Mouse (Mus musculus) Patski (cell line): ENCODE measurements at regions not wholly inside any gene's neighbourhood (a gene's known extent, or its start where the extent isn't known, plus 50 kb on each side); places are given as distances from the start of the nearest gene placed in this dataset.

Experiments used
- ATAC-seq: fragments of 100-300 bp; one replicate; pipeline ENCODE4 v1.8.0; 2021
- CTCF ChIA-PET: fragments of 350-600 bp; sonication (Branson Sonifier 250); formaldehyde crosslinking; loops from one replicate; lab custom pipeline; 2022; ENCODE audit warnings: inconsistent platforms; lab: Charles Lee
- POLR2A ChIA-PET: fragments of 350-600 bp; sonication (Branson Sonifier 250); formaldehyde crosslinking; loops from one replicate; lab custom pipeline; 2022; ENCODE audit warnings: antibody characterized with exemption, inconsistent platforms; lab: Charles Lee
- DNase-seq: peaks from one replicate; pipeline ENCODE4 v3.0.0-alpha.2; 2011; ENCODE audit warnings: low read depth, low spot score
- H3K27me3 ChIP-seq: fragments of 371-371 bp; one replicate; pipeline ENCODE4 v1.5.1; 2021
- CTCF ChIP-seq: fragments of 100-300 bp; IDR thresholded peaks from one replicate; pipeline ENCODE4 v1.5.1; 2021
- in situ Hi-C: fragments of 300-500 bp; cut with MboI; formaldehyde crosslinking; loops from 3 replicates; pipeline ENCODE4 v1.11.1; 2018; ENCODE audit warnings: low pct_unique_long_range_greater_than_20kb, mixed read lengths

DNA sequence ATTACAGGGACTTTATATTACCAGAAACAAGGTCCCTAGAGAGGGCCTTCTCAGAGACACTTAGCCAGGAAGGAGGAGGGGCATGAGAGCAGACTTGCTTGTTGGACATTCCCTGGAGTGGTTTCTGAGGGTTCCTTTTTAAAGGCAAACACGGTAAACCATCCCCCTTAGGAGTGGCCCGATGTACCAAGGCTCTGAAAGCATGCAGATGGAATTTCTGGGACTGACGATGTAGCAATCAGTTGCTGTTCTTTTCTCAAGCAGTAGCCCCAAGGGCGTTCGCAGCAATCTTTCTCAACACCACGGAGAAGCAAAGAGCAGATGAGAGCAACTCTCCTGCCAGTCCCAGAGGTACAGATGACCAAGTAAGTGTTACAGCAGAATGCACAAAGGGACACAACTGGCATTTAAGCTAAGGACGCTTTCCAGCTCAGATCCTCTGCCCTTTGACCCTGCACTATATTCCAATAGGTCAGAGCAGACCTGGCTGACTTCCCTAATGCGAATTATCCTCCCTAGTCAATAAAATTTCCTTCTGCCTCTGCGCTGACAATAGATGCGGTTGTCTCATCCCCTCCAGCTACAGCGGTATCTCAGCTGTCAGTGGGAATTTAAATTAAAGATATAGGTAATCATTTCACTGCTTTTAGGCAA is 295.7 kb upstream of the Slc24a5 start:
- peak; percentile 44 for ATAC-seq
- peak; percentile 15 for DNase-seq
- H3K27me3 ChIP-seq = no peaks in the 10 kb centered on the region
- in situ Hi-C loops = no loop called here
- no peak for TF ChIP-seq CTCF
- ChIA-PET CTCF (interaction anchor here (1.1 kb wide), 1 partner anchor 47 kb away, joined by 3 read pairs; no protein-coding TSS in a partner anchor), POLR2A (no interaction called here)

DNA sequence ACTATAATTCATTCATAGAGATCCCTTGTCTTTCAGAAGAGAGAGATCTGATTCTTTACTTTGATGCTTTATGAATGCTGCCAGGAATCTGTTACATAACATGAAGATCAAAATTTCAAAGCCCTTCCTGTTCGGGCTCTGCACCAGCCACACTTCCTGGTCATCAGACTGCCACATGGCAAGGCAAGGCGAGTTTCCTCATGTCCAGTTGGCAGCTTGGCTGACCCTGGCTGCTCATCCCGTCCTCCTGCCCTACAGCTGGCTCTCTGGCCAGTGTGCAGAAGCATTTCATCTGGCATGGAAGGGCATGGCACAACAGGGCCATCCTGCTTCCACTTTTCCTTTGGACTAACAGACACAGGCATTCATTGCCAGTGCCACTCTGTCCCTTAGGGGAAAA is 292.2 kb upstream of the Slc24a5 start:
- ATAC-seq (no peak), DNase-seq (no peak)
- POLR2A ChIA-PET = no interaction called here
- CTCF ChIA-PET = interaction anchor here (0.9 to 1.2 kb wide), 2 partner anchors 12 to 25 kb away, joined by 3 read pairs; no protein-coding TSS in a partner anchor
- H3K27me3 ChIP-seq = no peaks in the 10 kb centered on the region
- in situ Hi-C loops = no loop called here
- no peak for TF ChIP-seq CTCF

DNA sequence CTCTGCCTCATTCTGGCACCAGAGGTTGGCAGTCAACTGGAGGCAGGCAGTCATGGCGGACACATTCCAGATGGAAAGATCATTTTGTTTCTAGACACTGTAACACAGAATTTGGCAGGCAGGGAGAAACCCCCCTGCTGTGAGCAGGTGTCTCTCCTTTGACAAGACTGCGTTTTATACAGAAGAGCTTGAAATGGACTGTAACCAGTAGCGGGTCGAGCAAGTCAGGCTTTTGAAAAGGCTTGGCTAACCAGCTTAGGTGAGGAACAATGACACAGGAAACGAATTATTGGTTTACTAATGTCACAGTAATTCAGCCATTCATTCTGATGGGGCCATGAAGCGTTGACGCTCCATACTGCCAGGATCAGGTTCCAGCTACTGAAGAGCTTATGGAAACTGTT is 275.3 kb upstream of the Slc24a5 start:
- no peak for TF ChIP-seq CTCF
- CTCF ChIA-PET = interaction anchor here (1.1 kb wide), 1 partner anchor 136 kb away, joined by 3 read pairs; no protein-coding TSS in a partner anchor
- no peak for DNase-seq

GRCm38 (mm10) chr2:124811709-124812108 is 256.2 kb upstream of the Slc24a5 start:
- CTCF ChIA-PET = no interaction called here
- POLR2A ChIA-PET = interaction anchor here (0.6 kb wide), 1 partner anchor 761 kb away, joined by 3 read pairs; no protein-coding TSS in a partner anchor
- DNase-seq (no peak), ATAC-seq (no peak)
- no peak for TF ChIP-seq CTCF
- H3K27me3 ChIP-seq = no peaks in the 10 kb centered on the region
- in situ Hi-C loops = no loop called here

More for the DNA sequence above, 275.3 kb upstream of the Slc24a5 start:
- in situ Hi-C loops = no loop called here
- no peaks in the 10 kb centered on the region for H3K27me3 ChIP-seq
- no peak for ATAC-seq
- POLR2A ChIA-PET = no interaction called here

- no peak for ATAC-seq
- H3K27me3 ChIP-seq = no peaks in the 10 kb centered on the region
- ChIA-PET CTCF (interaction anchor here (1.2 kb wide), 1 partner anchor 30 kb away, joined by 3 read pairs; no protein-coding TSS in a partner anchor), POLR2A (no interaction called here)
- no peak for DNase-seq
- TF ChIP-seq CTCF = no peak
- in situ Hi-C loops = no loop called here
Observed at GRCm38 (mm10) chr2:124816814-124817213, 251.1 kb upstream of the Slc24a5 start.

GRCm38 (mm10) chr2:124819846-124820245 is 248.1 kb upstream of the Slc24a5 start:
- in situ Hi-C loops = no loop called here
- DNase-seq = no peak
- H3K27me3 ChIP-seq = no peaks in the 10 kb centered on the region
- CTCF ChIA-PET = interaction anchor here (1.3 kb wide), 1 partner anchor 85 kb away, joined by 3 read pairs; no protein-coding TSS in a partner anchor
- ATAC-seq = no peak
- TF ChIP-seq CTCF = no peak
- POLR2A ChIA-PET = no interaction called here

DNA sequence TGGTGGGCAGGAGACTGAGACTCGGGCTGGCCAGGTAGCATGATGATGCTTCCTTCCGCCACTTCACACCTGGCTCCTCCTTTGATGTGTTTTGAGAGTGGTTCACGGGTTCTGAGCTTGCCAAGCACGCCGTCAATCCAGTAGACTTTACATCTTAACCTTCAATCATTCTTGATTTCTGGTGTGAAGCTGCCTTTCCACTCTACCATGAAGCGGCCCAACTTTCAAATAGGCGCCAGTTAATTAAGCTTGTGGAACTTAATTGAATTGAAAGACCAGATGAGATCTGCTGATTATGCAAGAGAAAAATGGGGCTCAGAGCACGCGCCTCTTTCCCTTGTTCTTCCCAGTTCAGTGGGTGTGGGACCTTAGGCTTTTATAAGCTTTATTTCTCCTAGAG is 247.1 kb upstream of the Slc24a5 start:
- no peaks in the 10 kb centered on the region for H3K27me3 ChIP-seq
- no peak for ATAC-seq
- ChIA-PET POLR2A (no interaction called here), CTCF (no interaction called here)
- in situ Hi-C loops = no loop called here
- DNase-seq = no peak
- TF ChIP-seq CTCF = no peak

- DNase-seq (no peak), ATAC-seq (no peak)
- H3K27me3 ChIP-seq = no peaks in the 10 kb centered on the region
- in situ Hi-C loops = no loop called here
- no peak for TF ChIP-seq CTCF
- ChIA-PET POLR2A (no interaction called here), CTCF (no interaction called here)
Observed at GRCm38 (mm10) chr2:124821366-124821765, 246.6 kb upstream of the Slc24a5 start.

GRCm38 (mm10) chr2:124848812-124849211 is 219.1 kb upstream of the Slc24a5 start:
- POLR2A ChIA-PET = no interaction called here
- peak; percentile 19 for TF ChIP-seq CTCF
- DNase-seq (peak; percentile 28), ATAC-seq (peak; percentile 21)
- CTCF ChIA-PET = interaction anchor here (1.6 kb wide), 1 partner anchor 42 kb away, joined by 4 read pairs; no protein-coding TSS in a partner anchor
- in situ Hi-C loops = no loop called here
- H3K27me3 ChIP-seq = no peaks in the 10 kb centered on the region

GRCm38 (mm10) chr2:124858504-124858903 is 209.4 kb upstream of the Slc24a5 start:
- DNase-seq (peak; percentile 63), ATAC-seq (peak; percentile 68)
- ChIA-PET POLR2A (interaction anchor here (1.0 kb wide), 1 partner anchor 248 kb away, joined by 3 read pairs; no protein-coding TSS in a partner anchor), CTCF (interaction anchor here (1.2 kb wide), 1 partner anchor 10 kb away, joined by 4 read pairs; no protein-coding TSS in a partner anchor)
- H3K27me3 ChIP-seq = no peaks in the 10 kb centered on the region
- in situ Hi-C loops = no loop called here
- TF ChIP-seq CTCF = no peak

DNA sequence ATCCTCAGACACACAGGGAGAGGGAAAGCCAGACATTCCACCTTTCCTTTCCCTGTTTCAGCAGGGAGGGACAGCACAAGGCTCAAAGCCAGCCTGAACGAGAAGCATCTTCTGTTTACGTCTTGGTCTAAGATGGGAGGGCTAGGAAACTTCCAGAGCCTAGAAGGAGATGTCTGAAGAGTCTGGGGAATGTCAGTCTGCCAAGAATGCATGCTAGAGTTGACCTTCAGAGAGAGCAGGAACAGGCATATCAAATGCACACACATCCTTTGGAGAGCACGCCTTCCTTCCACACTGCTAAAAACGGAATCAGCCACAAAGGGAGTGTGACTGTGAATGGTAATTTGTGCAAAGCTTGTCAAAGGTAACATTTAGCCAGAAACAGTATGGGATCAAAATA is 179.7 kb upstream of the Slc24a5 start:
- ChIA-PET CTCF (interaction anchor here (0.8 to 0.9 kb wide), 2 partner anchors 10 to 57 kb away, joined by 3 read pairs; no protein-coding TSS in a partner anchor), POLR2A (no interaction called here)
- in situ Hi-C loops = no loop called here
- H3K27me3 ChIP-seq = no peaks in the 10 kb centered on the region
- DNase-seq (no peak), ATAC-seq (no peak)
- no peak for TF ChIP-seq CTCF
